Mouse (Mus musculus) limb, embryonic 14.5 days (tissue): ENCODE measurements around the gene Cobl. TPM values are rescaled to one million over a fixed set of nuclear protein-coding genes. Genes with fewer than 3 reads are reported as not detected.

Source experiments
- ATAC-seq: fragments of 200-750 bp; cut with Nextera tagmentation; 2 replicates; pipeline ENCODE4 v1.8.0; 2017; ENCODE audit warnings: low read depth, moderate number of reproducible peaks, moderate TSS enrichment; ENCODE audit not compliant: low FRiP score
- DNase-seq: peaks from one replicate; pipeline ENCODE4 v3.0.0-alpha.2; 2015; ENCODE audit warnings: low spot score
- H3K27ac ChIP-seq: fragments of 300-500 bp; sonication (generic); replicated peaks from 2 replicates; pipeline ENCODE4 v1.5.1; 2014; ENCODE audit warnings: low read depth, mild to moderate bottlenecking, low read length, moderate library complexity, mixed read lengths
- H3K27me3 ChIP-seq: fragments of 300-500 bp; sonication (generic); 2 replicates; pipeline ENCODE4 v1.6.1; 2014; ENCODE audit warnings: low read length, mixed read lengths; ENCODE audit not compliant: control insufficient read depth, insufficient read depth
- H3K36me3 ChIP-seq: fragments of 300-500 bp; sonication (generic); 2 replicates; pipeline ENCODE4 v1.6.1; 2014; ENCODE audit warnings: mild to moderate bottlenecking, low read length, moderate library complexity, mixed read lengths; ENCODE audit not compliant: control insufficient read depth, insufficient read depth
- H3K4me1 ChIP-seq: fragments of 300-500 bp; sonication (generic); 2 replicates; pipeline ENCODE4 v1.6.1; 2014; ENCODE audit warnings: antibody characterized with exemption, low read length, mixed read lengths; ENCODE audit not compliant: control insufficient read depth, insufficient read depth
- H3K4me2 ChIP-seq: fragments of 300-500 bp; sonication (generic); replicated peaks from 2 replicates; pipeline ENCODE4 v1.6.1; 2014; ENCODE audit warnings: low read depth, mild to moderate bottlenecking, low read length, moderate library complexity; ENCODE audit not compliant: severe bottlenecking
- H3K4me3 ChIP-seq: fragments of 300-500 bp; sonication (generic); replicated peaks from 2 replicates; pipeline ENCODE4 v1.5.1; 2014; ENCODE audit warnings: low read length
- H3K9ac ChIP-seq: fragments of 300-500 bp; sonication (generic); 2 replicates; pipeline ENCODE4 v1.6.1; 2014; ENCODE audit warnings: mild to moderate bottlenecking, low read depth, low read length, moderate library complexity; ENCODE audit not compliant: severe bottlenecking
- H3K9me3 ChIP-seq: fragments of 300-500 bp; sonication (generic); 2 replicates; pipeline ENCODE4 v1.6.1; 2016; ENCODE audit warnings: low read length; ENCODE audit not compliant: control insufficient read depth
- POLR2A ChIP-seq: fragments of 200-500 bp; IDR thresholded peaks from 2 replicates; pipeline ENCODE4 v1.8.0; 2012; ENCODE audit warnings: inconsistent platforms, mild to moderate bottlenecking, moderate library complexity, borderline replicate concordance; ENCODE audit not compliant: insufficient read depth, insufficient read length; ENCODE audit errors: extremely low read depth
- WGBS: fragments of 180-500 bp; shearing (Covaris S2); extraction: QIAGEN DNeasy Blood & Tissue Kit; methylation state at CpG from one replicate; pipeline ENCODE4 v1.1.7; 2014; 5-methylcytosine and 5-hydroxymethylcytosine counted together
- polyA plus RNA-seq, 2 experiments: library from polyadenylated mRNA; depleted of rRNA in 1 of 2; stranded (reverse) in 1 of 2; unstranded in 1 of 2; fragments of >200 nt; fragmentation: Nextera tagmentation in 1 of 2; extraction: Ambion mirVana in 1 of 2; gene quantifications; 2 replicates each; pipeline versions ENCODE4 v1.2.1 to v1.2.3; 2012 to 2014

Cobl gene
- polyA plus RNA-seq, 2 experiments = 22.2 to 31.3 TPM

DNA sequence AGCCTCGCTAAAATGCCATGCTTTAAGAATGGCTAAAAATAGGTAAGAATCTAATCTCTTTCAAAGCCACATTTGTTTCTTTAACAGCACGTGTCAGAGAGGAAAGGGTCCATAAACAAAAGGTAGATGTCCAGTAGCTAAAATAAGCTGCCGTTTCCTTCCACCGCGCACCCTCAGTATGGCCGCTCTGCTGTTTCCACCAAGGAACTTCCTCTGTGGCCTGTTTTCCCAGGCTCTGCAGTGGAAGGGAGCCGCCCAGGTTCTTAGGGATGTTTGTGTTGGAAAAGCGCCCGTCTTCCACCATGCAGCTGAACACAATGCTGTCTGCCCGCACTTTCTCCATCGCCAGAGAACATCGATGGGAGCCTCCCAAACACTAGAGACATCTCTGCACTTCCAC lies 128.6 kb downstream of the Cobl start:
- no peaks in the 10 kb centered on the region for H3K27me3 ChIP-seq
- no peak overlapping the region for H3K9ac ChIP-seq
- H3K9me3 ChIP-seq = no peaks in the 10 kb centered on the region
- H3K36me3 ChIP-seq = no peaks in the 10 kb centered on the region
- no peak for TF ChIP-seq POLR2A
- H3K4me3 ChIP-seq = no peak overlapping the region
- ATAC-seq (no peak), DNase-seq (peak; percentile 26)
- no peak overlapping the region for H3K27ac ChIP-seq
- no peak overlapping the region for H3K4me2 ChIP-seq
- H3K4me1 ChIP-seq = peaks cover 14% of the 10 kb centered on the region
- 70% methylated on average over 12 of the region's 12 CpGs for WGBS

DNA sequence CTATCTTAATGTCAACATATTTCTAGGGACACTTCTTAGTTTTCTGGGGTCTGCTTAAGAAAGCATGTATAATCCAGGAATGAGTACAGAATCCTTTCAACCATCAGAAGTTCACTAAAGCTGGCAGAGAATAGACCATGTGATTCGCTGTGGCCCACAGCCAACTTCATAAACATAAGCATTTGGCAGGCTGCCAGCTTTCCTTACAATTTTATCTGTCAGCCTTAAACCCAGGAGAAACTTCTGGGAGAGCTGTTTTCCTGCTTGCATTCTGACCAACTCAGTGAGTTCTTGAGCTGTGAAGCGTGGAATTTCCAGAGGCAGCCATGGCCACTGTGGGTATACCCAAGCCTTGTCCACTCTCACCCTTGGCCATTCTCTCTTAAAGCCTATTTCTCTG lies 132.8 kb downstream of the Cobl start:
- no peak for TF ChIP-seq POLR2A
- no peak overlapping the region for H3K27ac ChIP-seq
- H3K4me3 ChIP-seq = no peak overlapping the region
- no peaks in the 10 kb centered on the region for H3K9me3 ChIP-seq
- ATAC-seq (peak; percentile 57), DNase-seq (peak; percentile 93)
- no peaks in the 10 kb centered on the region for H3K27me3 ChIP-seq
- peaks cover 12% of the 10 kb centered on the region for H3K4me1 ChIP-seq
- no peak overlapping the region for H3K9ac ChIP-seq
- 40% methylated on average over 2 of the region's 2 CpGs for whole genome bisulfite sequencing
- H3K36me3 ChIP-seq = no peaks in the 10 kb centered on the region
- H3K4me2 ChIP-seq = no peak overlapping the region

DNA sequence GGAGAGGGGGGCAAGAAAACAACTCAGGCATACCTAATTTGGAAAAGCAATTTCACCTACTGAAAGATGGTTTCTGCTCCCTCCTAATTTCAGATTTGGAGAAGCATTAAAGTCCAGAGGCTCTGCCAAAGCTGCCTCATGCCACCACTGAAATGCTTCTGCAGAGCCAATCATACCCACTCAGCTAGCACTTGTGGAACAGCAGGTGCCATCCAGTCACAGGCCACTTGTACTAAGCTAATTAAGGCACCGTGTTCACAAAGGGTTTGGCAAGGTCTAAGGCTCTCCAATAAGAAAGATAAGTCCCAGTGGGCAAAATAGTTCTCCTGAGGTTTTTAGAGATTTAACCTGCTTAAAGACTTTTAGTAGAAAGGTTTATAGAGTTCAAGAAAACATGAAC lies 143.3 kb downstream of the Cobl start:
- TF ChIP-seq POLR2A = no peak
- 71% methylated on average over 1 of the region's 1 CpGs for WGBS
- Histone ChIP-seq H3K9ac (no peak overlapping the region), H3K27ac (no peak overlapping the region), H3K4me3 (no peak overlapping the region), H3K4me1 (no peaks in the 10 kb centered on the region), H3K9me3 (no peaks in the 10 kb centered on the region), H3K4me2 (no peak overlapping the region), H3K36me3 (no peaks in the 10 kb centered on the region), H3K27me3 (no peaks in the 10 kb centered on the region)
- DNase-seq = no peak
- ATAC-seq = no peak

DNA sequence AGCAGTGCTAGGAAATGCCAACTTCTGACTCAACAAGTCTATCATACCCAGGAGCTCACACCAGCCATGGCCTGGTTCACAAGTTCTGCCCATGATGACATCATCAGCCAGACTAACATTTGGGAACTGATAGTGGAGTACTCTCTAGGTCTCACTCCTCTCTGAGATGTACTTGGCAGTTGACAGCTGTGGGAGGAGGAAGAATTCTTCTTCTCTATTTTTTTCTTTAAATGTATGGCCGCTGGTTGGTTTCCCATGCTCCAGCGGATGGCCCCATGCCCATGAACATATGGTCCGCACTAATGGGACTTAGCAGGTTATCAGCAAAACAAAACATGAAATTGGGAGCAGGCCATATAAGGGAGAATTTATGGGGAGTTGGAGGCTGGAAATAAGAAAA lies 145.4 kb downstream of the Cobl start:
- Histone ChIP-seq H3K9ac (no peak overlapping the region), H3K4me3 (no peak overlapping the region), H3K4me1 (no peaks in the 10 kb centered on the region), H3K4me2 (no peak overlapping the region), H3K36me3 (no peaks in the 10 kb centered on the region), H3K27ac (no peak overlapping the region), H3K9me3 (no peaks in the 10 kb centered on the region), H3K27me3 (no peaks in the 10 kb centered on the region)
- TF ChIP-seq POLR2A = no peak
- 89% methylated on average over 3 of the region's 3 CpGs for WGBS
- DNase-seq = no peak
- no peak for ATAC-seq

DNA sequence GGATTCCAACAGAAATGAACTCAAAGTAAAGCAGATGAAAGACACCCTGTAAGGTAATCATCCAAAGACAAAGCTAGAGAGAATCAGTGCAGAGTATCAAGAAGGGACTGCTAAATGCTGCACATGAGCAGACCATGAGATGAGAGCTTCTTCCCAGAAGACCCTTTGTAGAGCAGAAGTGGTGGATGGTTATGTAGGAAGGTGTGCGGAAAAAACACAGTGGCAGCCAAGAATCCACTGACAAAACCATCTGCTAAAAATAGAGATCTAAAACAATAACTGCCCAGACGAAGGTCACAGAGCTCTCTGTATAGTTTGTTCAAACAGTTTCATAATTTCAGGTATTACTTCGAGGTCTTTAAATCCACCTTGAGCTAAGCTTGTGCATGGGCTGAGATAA lies 149.1 kb downstream of the Cobl start:
- Histone ChIP-seq H3K36me3 (no peaks in the 10 kb centered on the region), H3K27me3 (no peaks in the 10 kb centered on the region), H3K4me2 (no peak overlapping the region), H3K27ac (no peak overlapping the region), H3K4me1 (no peaks in the 10 kb centered on the region), H3K9me3 (no peaks in the 10 kb centered on the region), H3K9ac (no peak overlapping the region), H3K4me3 (no peak overlapping the region)
- 82% methylated on average over 3 of the region's 3 CpGs for WGBS
- no peak for ATAC-seq
- DNase-seq = no peak
- TF ChIP-seq POLR2A = no peak
